Mouse (Mus musculus) hindbrain, postnatal 0 days (tissue): Measurements from ENCODE around the gene Nav2. TPM values are rescaled to one million over a fixed set of nuclear protein-coding genes. Genes with fewer than 3 reads are reported as not detected.
A peak's percentile ranks its signal among the peaks of the same experiment; 100 is the strongest.

Experiments
- ATAC-seq: fragments of 200-750 bp; cut with Nextera tagmentation; 2 replicates; pipeline ENCODE4 v1.8.0; 2017; ENCODE audit warnings: mild to moderate bottlenecking, moderate TSS enrichment, moderate library complexity
- DNase-seq: peaks from one replicate; pipeline ENCODE4 v3.0.0-alpha.2; 2015; ENCODE audit warnings: low spot score
- H3K27ac ChIP-seq: fragments of 300-500 bp; sonication (generic); 2 replicates; pipeline ENCODE4 v1.5.1; 2014; ENCODE audit warnings: mild to moderate bottlenecking
- H3K27me3 ChIP-seq: fragments of 300-500 bp; sonication (generic); 2 replicates; pipeline ENCODE4 v1.6.1; 2014; ENCODE audit warnings: low read length, mixed read lengths; ENCODE audit not compliant: insufficient read depth
- H3K36me3 ChIP-seq: fragments of 300-500 bp; sonication (generic); 2 replicates; pipeline ENCODE4 v1.6.1; 2014; ENCODE audit warnings: low read length, mixed read lengths; ENCODE audit not compliant: insufficient read depth
- H3K4me1 ChIP-seq: fragments of 300-500 bp; sonication (generic); 2 replicates; pipeline ENCODE4 v1.6.1; 2014; ENCODE audit warnings: antibody characterized with exemption, low read length, mixed read lengths; ENCODE audit not compliant: insufficient read depth
- H3K4me2 ChIP-seq: fragments of 300-500 bp; sonication (generic); 2 replicates; pipeline ENCODE4 v1.6.1; 2014; ENCODE audit warnings: low read depth, mild to moderate bottlenecking, low read length, moderate library complexity, mixed read lengths
- H3K4me3 ChIP-seq: fragments of 300-500 bp; sonication (generic); 2 replicates; pipeline ENCODE4 v1.5.1; 2014; ENCODE audit warnings: low read length
- H3K9ac ChIP-seq: fragments of 300-500 bp; sonication (generic); replicated peaks from 2 replicates; pipeline ENCODE4 v1.6.1; 2014; ENCODE audit warnings: mild to moderate bottlenecking, low read length, moderate library complexity, mixed read lengths
- H3K9me3 ChIP-seq: fragments of 300-500 bp; sonication (generic); 2 replicates; pipeline ENCODE4 v1.6.1; 2016; ENCODE audit warnings: low read length, mixed read lengths
- CTCF ChIP-seq: IDR thresholded peaks from 2 replicates; pipeline ENCODE4 v1.5.1; 2016; ENCODE audit warnings: antibody characterized with exemption, control low read depth, low read depth
- WGBS: fragments of 180-500 bp; shearing (Covaris S2); extraction: QIAGEN DNeasy Blood & Tissue Kit; methylation state at CpG from one replicate; pipeline ENCODE4 v1.1.7; 2014; 5-methylcytosine and 5-hydroxymethylcytosine counted together
- polyA plus RNA-seq: library from polyadenylated mRNA; unstranded; fragments of >200 nt; fragmentation: Nextera tagmentation; extraction: Ambion mirVana; gene quantifications from 2 replicates; pipeline ENCODE4 v1.2.1, GENCODE M21; 2015
- total RNA-seq: library from RNA; depleted of rRNA; stranded (reverse); fragments of >200 nt; gene quantifications from 2 replicates; pipeline ENCODE4 v1.2.3, GENCODE M21; 2014

The Nav2 gene
- total and polyA plus RNA-seq, 2 experiments from 2014 or later, result 20.1 to 64.7 TPM

DNA sequence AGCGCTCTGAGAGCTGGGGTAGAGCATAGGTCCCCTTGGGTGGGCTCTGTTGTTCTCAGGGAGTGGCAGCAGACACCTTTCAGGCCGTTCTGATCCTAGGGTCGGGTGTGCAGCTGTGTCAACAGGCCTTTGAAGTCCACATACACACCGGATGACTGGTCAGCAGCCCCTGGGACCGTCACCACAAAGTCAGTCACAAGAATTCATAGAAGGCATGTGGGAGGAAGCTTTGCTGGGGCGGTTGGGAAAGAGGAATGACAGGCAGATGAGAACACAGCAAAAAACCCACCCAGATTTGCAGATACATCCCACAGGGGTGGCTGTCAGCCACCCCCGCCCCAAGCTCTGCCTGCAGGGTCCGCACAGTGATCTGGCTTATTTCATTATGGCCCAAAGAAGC is 20.5 kb upstream of the Nav2 start:
- Histone ChIP-seq H3K27me3 (no peaks in the 10 kb centered on the region; the same call in 1 of the 2 replicates), H3K9ac (no peak overlapping the region), H3K4me1 (no peaks in the 10 kb centered on the region), H3K36me3 (no peaks in the 10 kb centered on the region), H3K9me3 (no peaks in the 10 kb centered on the region), H3K4me3 (no peak overlapping the region), H3K27ac (no peak overlapping the region), H3K4me2 (no peak overlapping the region)
- no peak for TF ChIP-seq CTCF
- ATAC-seq, result no peak
- no peak for DNase-seq
- 53% methylated on average over 8 of the region's 8 CpGs for WGBS

DNA sequence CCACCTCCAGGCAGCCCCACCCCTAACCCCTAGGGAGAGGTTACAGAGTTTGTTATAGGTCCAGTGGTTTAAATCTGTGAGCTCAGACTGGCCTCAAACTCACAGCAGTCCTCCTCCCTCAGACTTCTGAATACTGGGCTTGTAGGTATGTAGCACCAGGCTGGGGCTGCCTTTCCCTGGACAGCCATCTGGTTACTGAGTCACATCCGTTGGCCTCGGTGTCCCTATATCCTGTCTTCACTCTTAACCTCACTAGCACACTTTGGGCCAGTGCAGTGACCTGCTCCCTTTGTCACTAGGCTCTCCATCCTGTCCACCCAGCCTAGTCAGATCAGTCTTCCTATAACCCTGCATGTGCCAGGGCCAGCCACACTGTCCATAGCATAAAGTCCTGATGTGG is 19.8 kb upstream of the Nav2 start:
- Histone ChIP-seq H3K36me3 (no peaks in the 10 kb centered on the region), H3K27me3 (no peaks in the 10 kb centered on the region; the same call in 1 of the 2 replicates), H3K9me3 (no peaks in the 10 kb centered on the region), H3K4me3 (no peak overlapping the region), H3K4me2 (no peak overlapping the region), H3K27ac (no peak overlapping the region), H3K4me1 (no peaks in the 10 kb centered on the region), H3K9ac (no peak overlapping the region)
- ATAC-seq (no peak), DNase-seq (no peak)
- WGBS, result 74% methylated on average over 2 of the region's 2 CpGs
- no peak for TF ChIP-seq CTCF

DNA sequence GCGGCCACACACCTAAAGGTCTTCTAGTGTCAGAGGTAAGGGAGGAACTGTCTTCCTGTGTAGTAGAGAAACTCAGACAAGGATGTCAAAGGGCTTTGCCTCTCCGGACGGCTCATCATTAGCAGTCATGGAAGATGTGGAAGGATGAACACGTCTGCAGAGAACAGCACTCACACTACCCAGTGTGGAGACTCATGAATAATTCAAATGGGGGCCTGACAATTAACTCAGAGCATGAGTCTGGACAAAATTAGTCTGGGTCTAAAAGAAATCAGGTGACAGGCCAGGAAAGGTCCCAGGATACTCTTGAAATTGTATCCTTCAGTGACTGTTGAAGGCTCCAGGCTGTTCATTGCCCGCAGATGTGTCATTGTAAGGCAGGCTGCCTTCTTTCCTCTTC is 17.5 kb upstream of the Nav2 start:
- no peak for ATAC-seq
- H3K4me3 ChIP-seq, result no peak overlapping the region
- H3K36me3 ChIP-seq, result no peaks in the 10 kb centered on the region
- no peak for TF ChIP-seq CTCF
- H3K9me3 ChIP-seq, result no peaks in the 10 kb centered on the region
- DNase-seq, result no peak
- no peak overlapping the region for H3K27ac ChIP-seq
- WGBS, result 27% methylated on average over 5 of the region's 5 CpGs
- no peak overlapping the region for H3K4me2 ChIP-seq
- H3K4me1 ChIP-seq, result no peaks in the 10 kb centered on the region; the same call in 1 of the 2 replicates
- no peak overlapping the region for H3K9ac ChIP-seq
- no peaks in the 10 kb centered on the region for H3K27me3 ChIP-seq

DNA sequence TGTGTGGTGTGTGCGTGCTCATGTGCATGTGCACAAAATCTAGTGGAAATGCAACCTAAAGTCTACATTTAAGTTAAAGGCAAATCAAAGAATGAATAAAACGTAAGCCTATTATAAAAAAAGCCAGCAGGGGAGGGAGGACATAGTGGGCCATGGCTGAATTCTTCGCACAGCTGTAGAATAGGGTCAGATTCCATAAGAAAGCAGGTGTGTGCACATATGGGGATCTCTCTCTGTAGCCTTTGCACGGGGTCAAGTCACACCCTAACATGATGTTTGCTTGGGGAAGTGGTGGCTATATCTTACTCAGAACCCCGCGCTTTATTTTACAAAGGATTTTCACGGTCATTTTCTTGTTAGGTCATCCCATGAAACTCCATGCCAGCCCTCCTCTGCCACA is 15.4 kb upstream of the Nav2 start:
- Histone ChIP-seq H3K27ac (no peak overlapping the region), H3K36me3 (no peaks in the 10 kb centered on the region), H3K27me3 (no peaks in the 10 kb centered on the region), H3K9ac (no peak overlapping the region), H3K9me3 (no peaks in the 10 kb centered on the region), H3K4me2 (no peak overlapping the region), H3K4me1 (peaks cover 6% of the 10 kb centered on the region; the same call in 1 of the 2 replicates), H3K4me3 (no peak overlapping the region)
- WGBS, result 71% methylated on average over 7 of the region's 7 CpGs
- ATAC-seq, result no peak
- no peak for DNase-seq
- TF ChIP-seq CTCF, result no peak

DNA sequence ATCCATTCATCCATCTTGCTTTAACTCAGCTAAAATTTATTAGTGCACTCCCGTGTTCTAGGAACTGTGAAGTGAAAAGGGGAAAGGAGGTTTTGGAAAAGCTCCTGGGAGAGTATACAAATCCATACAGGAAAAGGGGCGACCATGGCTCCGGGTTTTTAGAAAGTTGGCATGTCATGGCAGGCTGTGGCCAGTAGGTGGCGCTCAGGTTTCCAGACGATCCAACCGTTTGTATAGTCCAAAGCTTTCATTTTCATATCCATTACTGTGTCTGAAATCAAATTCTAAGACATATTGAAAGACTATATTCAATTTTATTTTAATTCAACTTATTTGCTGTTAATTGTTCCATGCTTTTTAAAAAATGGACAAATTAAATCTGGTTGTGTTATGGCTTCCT is 14.4 kb upstream of the Nav2 start:
- ATAC-seq, result peak; percentile 46; the same call in 1 of the 2 replicates

DNA sequence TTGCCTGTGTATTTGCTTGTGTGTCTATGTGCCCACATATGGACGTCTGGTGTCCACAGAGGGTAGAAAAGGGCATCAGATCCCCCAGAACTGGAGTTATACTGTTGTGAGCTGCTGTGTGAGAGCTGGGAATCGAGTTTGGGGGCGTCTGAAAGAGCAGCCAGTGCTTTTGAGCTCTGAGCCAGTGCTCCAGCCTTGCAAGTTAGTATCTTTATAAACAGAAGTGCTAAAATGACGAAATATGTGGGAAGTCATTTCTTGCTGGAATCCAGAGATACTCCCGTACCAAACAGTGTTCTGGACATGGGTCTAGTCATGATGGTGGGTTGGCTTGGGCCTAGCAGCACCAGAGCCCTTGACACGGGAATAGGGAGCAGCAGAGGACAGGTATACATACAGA is 13.8 kb upstream of the Nav2 start:
- H3K27me3 ChIP-seq, result no peaks in the 10 kb centered on the region
- WGBS, result 83% methylated on average over 6 of the region's 6 CpGs
- no peak overlapping the region for H3K4me3 ChIP-seq
- no peaks in the 10 kb centered on the region for H3K36me3 ChIP-seq
- H3K4me2 ChIP-seq, result no peak overlapping the region
- no peak for TF ChIP-seq CTCF
- H3K9me3 ChIP-seq, result no peaks in the 10 kb centered on the region
- ATAC-seq (no peak), DNase-seq (no peak)
- H3K4me1 ChIP-seq, result peaks cover 6% of the 10 kb centered on the region; the same call in 1 of the 2 replicates
- no peak overlapping the region for H3K9ac ChIP-seq
- H3K27ac ChIP-seq, result no peak overlapping the region

More for the DNA sequence above, 14.4 kb upstream of the Nav2 start:
- Histone ChIP-seq H3K4me1 (peaks cover 6% of the 10 kb centered on the region; the same call in 1 of the 2 replicates), H3K27me3 (no peaks in the 10 kb centered on the region), H3K36me3 (no peaks in the 10 kb centered on the region), H3K9ac (no peak overlapping the region), H3K27ac (no peak overlapping the region), H3K9me3 (no peaks in the 10 kb centered on the region), H3K4me3 (no peak overlapping the region), H3K4me2 (no peak overlapping the region)
- 1% methylated on average over 6 of the region's 6 CpGs for WGBS
- TF ChIP-seq CTCF, result peak; percentile 90
- DNase-seq, result peak; percentile 82

DNA sequence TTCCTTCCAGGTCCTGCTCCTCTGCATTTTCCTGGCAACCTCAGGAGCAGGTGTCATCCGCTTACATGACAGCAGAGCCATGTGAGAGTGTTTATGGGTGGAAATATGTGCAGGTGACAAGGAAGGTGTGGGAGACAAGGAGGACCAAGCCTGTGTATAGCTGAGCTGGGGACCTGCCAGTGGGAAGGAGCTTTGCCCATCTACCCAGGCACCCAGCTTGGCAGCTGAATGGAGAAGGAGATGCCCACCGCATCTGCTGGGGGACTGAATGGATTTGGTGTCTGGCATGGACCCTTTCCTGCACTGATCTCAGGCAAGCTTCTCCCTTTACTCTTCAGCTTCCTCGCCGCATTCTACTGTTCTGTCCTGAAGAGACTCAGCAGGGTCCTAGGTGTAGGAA is 13.0 kb upstream of the Nav2 start:
- TF ChIP-seq CTCF, result no peak
- Histone ChIP-seq H3K4me3 (no peak overlapping the region), H3K4me2 (no peak overlapping the region), H3K4me1 (peaks cover 6% of the 10 kb centered on the region; the same call in 1 of the 2 replicates), H3K36me3 (no peaks in the 10 kb centered on the region), H3K9me3 (no peaks in the 10 kb centered on the region), H3K9ac (no peak overlapping the region), H3K27ac (no peak overlapping the region), H3K27me3 (no peaks in the 10 kb centered on the region)
- no peak for DNase-seq
- WGBS, result 80% methylated on average over 4 of the region's 4 CpGs
- no peak for ATAC-seq
